ENCODE assay signal across 29 mouse cellular contexts in the genomic region with DNA sequence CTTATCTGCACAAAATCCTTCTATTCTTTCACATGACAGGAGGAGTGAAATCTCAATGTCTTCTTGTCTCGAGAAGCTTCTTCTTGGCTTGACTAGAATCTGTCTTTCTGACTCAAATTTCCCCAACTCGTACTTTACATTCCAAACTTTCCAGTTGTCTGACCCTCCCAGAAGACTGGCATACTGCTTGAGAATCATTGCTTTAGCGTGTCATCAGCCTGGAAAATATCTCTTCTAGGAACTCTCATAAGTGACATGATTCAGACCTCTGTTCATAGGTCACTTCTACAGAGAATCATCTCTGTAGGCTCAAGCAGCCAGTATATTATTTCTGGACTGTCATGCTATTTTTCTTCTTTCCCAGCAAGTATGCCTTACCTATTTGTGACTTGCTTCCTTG. TPM values are rescaled to one million over a fixed set of nuclear protein-coding genes. Genes with fewer than 3 reads are reported as not detected.
"Had no signal": no experiment of that assay in that cellular context is flagged by ENCODE, and none has a peak within 500 bp of the region (broad histone marks: within the 10 kb centered on the region; RNA-seq: fewer than 3 reads in every experiment).

No protein-coding gene starts in this region.

- H3K27me3 ChIP-seq: limb, embryonic 12.5 days; limb, embryonic 13.5 days; limb, embryonic 15.5 days; liver, embryonic 12.5 days; liver, embryonic 13.5 days; liver, embryonic 15.5 days; lung, embryonic 15.5 days; megakaryocyte, embryonic 14.5 days; midbrain, embryonic 12.5 days; midbrain, embryonic 13.5 days; midbrain, embryonic 15.5 days had no signal

- DNase-seq: left cerebral cortex, postnatal 4 days; liver; liver, embryonic 13.5 days; liver, postnatal 0 days; lung, adult 18-20 months; lung, adult 2 months; lung, embryonic 14.5 days; lung, postnatal 10 days; lung, postnatal 14 days; lung, postnatal 36 days; lung, postnatal 4 days; midbrain, embryonic 14.5 days had no signal

- H3K27ac ChIP-seq: limb, embryonic 10.5 days; limb, embryonic 12.5 days; limb, embryonic 13.5 days; limb, embryonic 15.5 days; liver, embryonic 12.5 days; liver, embryonic 13.5 days; liver, embryonic 14.5 days; liver, embryonic 15.5 days; lung, embryonic 15.5 days; macrophage; midbrain, embryonic 10.5 days; midbrain, embryonic 12.5 days; midbrain, embryonic 13.5 days; midbrain, embryonic 15.5 days had no signal

- H3K4me3 ChIP-seq: limb, embryonic 10.5 days; limb, embryonic 12.5 days; limb, embryonic 13.5 days; limb, embryonic 15.5 days; liver, embryonic 12.5 days; liver, embryonic 13.5 days; liver, embryonic 15.5 days; lung, embryonic 15.5 days; megakaryocyte, embryonic 14.5 days; midbrain, embryonic 10.5 days; midbrain, embryonic 12.5 days; midbrain, embryonic 13.5 days; midbrain, embryonic 15.5 days had no signal

- H3K4me2 ChIP-seq: limb, embryonic 12.5 days; limb, embryonic 13.5 days; limb, embryonic 15.5 days; liver, embryonic 11.5 days; liver, embryonic 12.5 days; liver, embryonic 13.5 days; liver, embryonic 15.5 days; lung, embryonic 14.5 days; lung, embryonic 15.5 days; midbrain, embryonic 11.5 days; midbrain, embryonic 12.5 days; midbrain, embryonic 13.5 days; midbrain, embryonic 15.5 days had no signal

- H3K4me1 ChIP-seq: limb, embryonic 10.5 days; limb, embryonic 12.5 days; limb, embryonic 13.5 days; limb, embryonic 15.5 days; liver, embryonic 12.5 days; liver, embryonic 13.5 days; liver, embryonic 15.5 days; lung, embryonic 15.5 days; megakaryocyte, embryonic 14.5 days; midbrain, embryonic 10.5 days; midbrain, embryonic 12.5 days; midbrain, embryonic 13.5 days; midbrain, embryonic 15.5 days had no signal

- H3K36me3 ChIP-seq: limb, embryonic 10.5 days; limb, embryonic 12.5 days; limb, embryonic 13.5 days; limb, embryonic 15.5 days; liver, embryonic 12.5 days; liver, embryonic 13.5 days; liver, embryonic 15.5 days; lung, embryonic 15.5 days; midbrain, embryonic 10.5 days; midbrain, embryonic 12.5 days; midbrain, embryonic 13.5 days; midbrain, embryonic 15.5 days had no signal

RNA-seq across cellular contexts. Expression of gene Kcnip4, which starts 26.0 kb away (rescaled TPM):
- polyA plus RNA-seq: liver, adult 2 months; macrophage had no signal
